Mouse (Mus musculus) ES-E14 (cell line): ENCODE data around the gene Smarca2. TPM values are rescaled to one million over a fixed set of nuclear protein-coding genes. Genes with fewer than 3 reads are reported as not detected.

Source experiments
- DNase-seq: peaks from one replicate; pipeline ENCODE4 v3.0.0-alpha.2; 2013; ENCODE audit warnings: low read depth, low spot score
- H3K27ac ChIP-seq: 2 replicates; pipeline ENCODE4 v1.5.1; 2012; ENCODE audit warnings: low read depth, mild to moderate bottlenecking, low read length, moderate library complexity, mixed read lengths; ENCODE audit not compliant: poor library complexity, insufficient read depth, severe bottlenecking
- H3K36me3 ChIP-seq: 2 replicates; pipeline ENCODE4 v1.6.1; 2012; ENCODE audit warnings: mild to moderate bottlenecking, low read length, moderate library complexity, mixed read lengths; ENCODE audit not compliant: control insufficient read depth, poor library complexity, insufficient read depth, severe bottlenecking
- H3K4me1 ChIP-seq, 2 experiments: fragments of 150-350 bp in 1 of 2; sonication (generic) in 1 of 2; 2 replicates each; pipeline ENCODE4 v1.6.1; 2012; ENCODE audit warnings: low read length in 2 of 2, mild to moderate bottlenecking in 1 of 2, mixed read lengths in 1 of 2; ENCODE audit not compliant: control insufficient read depth in 2 of 2, insufficient read depth in 2 of 2, poor library complexity in 1 of 2
- H3K4me3 ChIP-seq, 2 experiments: fragments of 150-350 bp in 1 of 2; sonication (generic) in 1 of 2; 2 replicates each; pipeline ENCODE4 v1.5.1; 2012; ENCODE audit warnings: low read length in 2 of 2, low read depth in 1 of 2, mild to moderate bottlenecking in 1 of 2, mixed read lengths in 1 of 2; ENCODE audit not compliant: insufficient read depth in 1 of 2, poor library complexity in 1 of 2, severe bottlenecking in 1 of 2
- H3K9ac ChIP-seq: 2 replicates; pipeline ENCODE4 v1.6.1; 2012; ENCODE audit warnings: low read depth, mild to moderate bottlenecking, low read length, mixed read lengths; ENCODE audit not compliant: poor library complexity, insufficient read depth, severe bottlenecking
- H3K9me3 ChIP-seq: fragments of 150-350 bp; sonication (generic); 2 replicates; pipeline ENCODE4 v1.6.1; 2012; ENCODE audit warnings: low read depth, mild to moderate bottlenecking, low read length; ENCODE audit not compliant: control insufficient read depth, insufficient read depth
- CHD2 ChIP-seq: IDR thresholded peaks from 2 replicates; pipeline ENCODE4 v1.6.1; 2014; ENCODE audit warnings: mild to moderate bottlenecking, low read depth, low read length, inconsistent platforms
- HCFC1 ChIP-seq: IDR thresholded peaks from 2 replicates; pipeline ENCODE4 v1.6.1; 2012; ENCODE audit warnings: low read length, inconsistent platforms, borderline replicate concordance; ENCODE audit not compliant: insufficient read depth
- MAFK ChIP-seq: IDR thresholded peaks from 2 replicates; pipeline ENCODE4 v1.6.1; 2014; ENCODE audit warnings: mild to moderate bottlenecking, low read depth, low read length, inconsistent platforms; ENCODE audit not compliant: insufficient read depth
- ZC3H11A ChIP-seq: IDR thresholded peaks from 2 replicates; pipeline ENCODE4 v1.6.1; 2012; ENCODE audit warnings: low read depth, mild to moderate bottlenecking, inconsistent platforms, low read length, borderline replicate concordance
- ZNF384 ChIP-seq: IDR thresholded peaks from 2 replicates; pipeline ENCODE4 v1.6.1; 2012; ENCODE audit warnings: low read depth, low read length, inconsistent platforms
- in situ Hi-C, 2 experiments: fragments of 600-800 bp; cut with MboI; formaldehyde crosslinking; loops; one replicate each; pipeline ENCODE4 v1.15.1; 2025; ENCODE audit warnings: low sequenced_read_pairs in 2 of 2, inconsistent platforms in 1 of 2; ENCODE audit not compliant: unreplicated experiment in 2 of 2
- total RNA-seq: library from RNA; depleted of rRNA; stranded (reverse); fragments of 300-350 nt; gene quantifications from 2 replicates; pipeline ENCODE4 v1.2.3, GENCODE M21; 2012; rRNA removed

Gene Smarca2
- 1.1 and 3.7 TPM in 2 replicates for total RNA-seq

GRCm38 (mm10) chr19:26604755-26605300 lies at the start of gene Smarca2:
TSS of gene Smarca2 (plus strand) at chr19:26605050.
- Histone ChIP-seq H3K9ac (peak within 1 kb of the TSS; percentile 68), H3K36me3 (no peaks in the 10 kb centered on the region), H3K4me1 (0 out of 4 replicates have a peak, but pooled peaks cover 0 to 2% of the 10 kb centered on the region in 2 experiments), H3K4me3 (peak within 1 kb of the TSS; percentile 65 to 85), H3K27ac (no peak within 1 kb of the TSS), H3K9me3 (no peaks in the 10 kb centered on the region)
- peak; percentile 62 for DNase-seq
- in situ Hi-C loops: loop anchor here (5.0 to 10.0 kb wide), 4 partner anchors 930 to 1003 kb away; partner anchors contain the start of gene Dmrt2 (in 1 of the 2)
- no peak for TF ChIP-seq MAFK

GRCm38 (mm10) chr19:26564850-26565249 lies 40.0 kb upstream of the Smarca2 start:
- in situ Hi-C loops: no loop called here

GRCm38 (mm10) chr19:26566109-26566508 lies 38.7 kb upstream of the Smarca2 start:
- no peak overlapping the region for H3K9ac ChIP-seq
- no peaks in the 10 kb centered on the region for H3K9me3 ChIP-seq
- no peak for DNase-seq
- in situ Hi-C loops: no loop called here
- H3K4me3 ChIP-seq: no peak overlapping the region
- no peak overlapping the region for H3K27ac ChIP-seq
- H3K36me3 ChIP-seq: no peaks in the 10 kb centered on the region
- no peaks in the 10 kb centered on the region for H3K4me1 ChIP-seq
- TF ChIP-seq ZNF384 (no peak), ZC3H11A (no peak), HCFC1 (no peak), MAFK (no peak), CHD2 (no peak)

More at GRCm38 (mm10) chr19:26564850-26565249, 40.0 kb upstream of the Smarca2 start:
- TF ChIP-seq ZC3H11A (no peak), MAFK (no peak), CHD2 (no peak), ZNF384 (no peak), HCFC1 (no peak)
- no peak overlapping the region for H3K9ac ChIP-seq
- H3K36me3 ChIP-seq: no peaks in the 10 kb centered on the region
- H3K27ac ChIP-seq: no peak overlapping the region
- no peak overlapping the region for H3K4me3 ChIP-seq
- H3K4me1 ChIP-seq: no peaks in the 10 kb centered on the region
- H3K9me3 ChIP-seq: no peaks in the 10 kb centered on the region
- DNase-seq: no peak

DNA sequence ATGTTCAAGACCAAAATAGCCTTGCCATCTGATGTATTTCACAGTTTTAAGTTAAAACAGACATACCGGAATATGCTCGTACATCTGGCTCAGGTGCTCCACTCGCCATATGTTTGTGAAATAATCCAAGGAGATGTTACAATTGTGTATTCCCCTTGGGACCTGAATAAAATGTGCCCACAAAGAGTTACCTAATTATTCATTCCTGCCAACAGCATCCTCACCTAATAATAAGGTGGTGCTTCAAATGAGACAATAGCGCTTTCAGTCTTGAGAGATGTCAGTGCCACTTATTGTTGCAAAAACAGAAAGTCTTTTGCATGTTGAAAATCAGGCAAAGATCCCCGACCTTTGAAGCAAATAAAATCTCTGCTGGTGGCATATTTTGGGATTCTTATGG lies 36.6 kb upstream of the Smarca2 start:
- no peak for DNase-seq
- Histone ChIP-seq H3K27ac (no peak overlapping the region), H3K9me3 (no peaks in the 10 kb centered on the region), H3K9ac (no peak overlapping the region), H3K36me3 (no peaks in the 10 kb centered on the region), H3K4me1 (no peaks in the 10 kb centered on the region), H3K4me3 (no peak overlapping the region)
- TF ChIP-seq ZNF384 (no peak), ZC3H11A (no peak), CHD2 (no peak), HCFC1 (no peak), MAFK (no peak)
- in situ Hi-C loops: no loop called here

DNA sequence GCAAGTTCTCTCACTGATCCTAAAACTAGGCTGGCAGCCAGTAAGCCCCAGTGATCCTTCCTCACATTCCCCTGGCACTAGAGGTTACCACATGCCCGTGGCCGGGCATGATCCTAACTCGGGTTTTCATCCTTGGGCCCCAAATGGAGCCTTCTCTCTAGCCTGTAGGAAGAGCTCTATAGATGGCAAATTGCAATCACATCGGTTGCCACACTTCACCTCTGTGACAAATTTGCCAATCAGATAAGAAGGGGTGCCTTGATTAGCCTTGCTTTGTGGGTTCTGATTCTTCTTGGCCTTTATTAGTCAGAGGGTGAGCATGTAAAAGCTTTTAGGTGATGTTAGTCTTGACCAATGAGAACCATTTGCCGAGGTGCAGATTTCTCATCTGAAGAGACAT lies 35.9 kb upstream of the Smarca2 start:
- TF ChIP-seq HCFC1 (no peak), CHD2 (no peak), MAFK (no peak), ZNF384 (no peak), ZC3H11A (no peak)
- H3K9ac ChIP-seq: no peak overlapping the region
- no peaks in the 10 kb centered on the region for H3K9me3 ChIP-seq
- no peak for DNase-seq
- H3K27ac ChIP-seq: no peak overlapping the region
- in situ Hi-C loops: no loop called here
- H3K4me1 ChIP-seq: no peaks in the 10 kb centered on the region
- H3K36me3 ChIP-seq: no peaks in the 10 kb centered on the region
- no peak overlapping the region for H3K4me3 ChIP-seq
